Mouse (Mus musculus): Measurements from ENCODE around the gene Fyn. TPM values are rescaled to one million over a fixed set of nuclear protein-coding genes. Genes with fewer than 3 reads are reported as not detected.
A peak's percentile ranks its signal among the peaks of the same experiment; 100 is the strongest.

The Fyn gene
- polyA plus RNA-seq, 1 experiment from 2014 or later = 22.4 TPM

GRCm38 (mm10) chr10:39594716-39595115 is 226.1 kb downstream of the Fyn start:
- ATAC-seq (ENCODE audit: low FRiP score, low TSS enrichment) = no peak
- Histone ChIP-seq H3K27me3 (ENCODE audit: insufficient read depth, low read length) (no peaks in the 10 kb centered on the region), H3K36me3 (ENCODE audit: insufficient read depth, low read length) (peaks cover 5% of the 10 kb centered on the region; the same call in 1 of the 2 replicates), H3K27ac (ENCODE audit: low read length) (no peak overlapping the region), H3K9me3 (ENCODE audit: low read length) (peaks cover 18% of the 10 kb centered on the region), H3K9ac (replicated peaks; ENCODE audit: low read length) (no peak overlapping the region), H3K4me2 (replicated peaks; ENCODE audit: low read depth, low read length) (no peak overlapping the region), H3K4me3 (ENCODE audit: low read length) (no peak overlapping the region), H3K4me1 (ENCODE audit: insufficient read depth, low read length) (peaks cover 18% of the 10 kb centered on the region; the same call in 1 of the 2 replicates)
- WGBS = 86% methylated on average over 1 of the region's 1 CpGs

- Histone ChIP-seq H3K9me3 (ENCODE audit: low read length) (peaks cover 18% of the 10 kb centered on the region), H3K36me3 (ENCODE audit: insufficient read depth, low read length) (peaks cover 5% of the 10 kb centered on the region; the same call in 1 of the 2 replicates), H3K27ac (ENCODE audit: low read length) (peak overlapping the region; percentile 34; the same call in 1 of the 2 replicates), H3K4me2 (replicated peaks; ENCODE audit: low read depth, low read length) (no peak overlapping the region), H3K4me3 (ENCODE audit: low read length) (no peak overlapping the region), H3K27me3 (ENCODE audit: insufficient read depth, low read length) (no peaks in the 10 kb centered on the region), H3K4me1 (ENCODE audit: insufficient read depth, low read length) (peaks cover 12% of the 10 kb centered on the region; the same call in 1 of the 2 replicates), H3K9ac (replicated peaks; ENCODE audit: low read length) (no peak overlapping the region)
- 70% methylated on average over 3 of the region's 3 CpGs for WGBS
- ATAC-seq (ENCODE audit: low FRiP score, low TSS enrichment) = no peak
These were observed 227.2 kb downstream of the Fyn start for GRCm38 (mm10) chr10:39595862-39596261.

DNA sequence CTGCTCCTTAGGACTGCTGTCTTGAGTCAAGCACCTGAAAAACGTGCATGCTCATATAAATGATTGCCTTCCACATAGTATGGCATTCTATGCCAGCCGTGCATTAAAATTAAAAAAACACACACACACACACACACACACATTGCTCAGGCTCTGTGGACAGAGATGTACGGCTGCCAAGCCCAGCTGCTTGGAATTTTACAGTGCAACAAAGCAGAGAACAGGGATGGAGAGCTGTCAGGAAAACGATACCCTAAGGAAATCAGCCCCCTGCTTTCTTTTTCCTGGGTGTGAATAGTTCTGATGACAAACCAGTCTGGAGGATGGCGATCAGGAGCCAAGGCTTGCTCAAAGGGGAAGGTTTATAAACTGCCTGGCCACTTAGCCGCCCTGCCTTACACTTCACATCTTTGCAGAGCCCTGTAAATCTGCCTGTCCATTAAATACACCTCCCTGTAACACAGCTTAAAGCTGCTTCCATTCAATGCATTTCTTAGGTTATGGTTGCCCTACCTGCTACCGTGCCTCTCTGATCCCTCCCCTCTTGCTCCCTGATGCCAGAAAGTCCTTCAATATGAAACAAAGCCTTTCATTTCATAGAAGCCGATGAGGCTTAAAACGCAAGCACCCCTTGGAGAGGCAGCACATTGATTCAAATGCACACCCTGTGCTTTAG is 228.6 kb downstream of the Fyn start:
- Histone ChIP-seq H3K4me1 (ENCODE audit: insufficient read depth, low read length) (peaks cover 12% of the 10 kb centered on the region; the same call in 1 of the 2 replicates), H3K27ac (ENCODE audit: low read length) (no peak overlapping the region), H3K9me3 (ENCODE audit: low read length) (peaks cover 18% of the 10 kb centered on the region), H3K36me3 (ENCODE audit: insufficient read depth, low read length) (peaks cover 5% of the 10 kb centered on the region; the same call in 1 of the 2 replicates), H3K27me3 (ENCODE audit: insufficient read depth, low read length) (no peaks in the 10 kb centered on the region), H3K9ac (replicated peaks; ENCODE audit: low read length) (no peak overlapping the region), H3K4me3 (ENCODE audit: low read length) (no peak overlapping the region), H3K4me2 (replicated peaks; ENCODE audit: low read depth, low read length) (no peak overlapping the region)
- ATAC-seq (ENCODE audit: low FRiP score, low TSS enrichment) = no peak
- 37% methylated on average over 9 of the region's 9 CpGs for WGBS

DNA sequence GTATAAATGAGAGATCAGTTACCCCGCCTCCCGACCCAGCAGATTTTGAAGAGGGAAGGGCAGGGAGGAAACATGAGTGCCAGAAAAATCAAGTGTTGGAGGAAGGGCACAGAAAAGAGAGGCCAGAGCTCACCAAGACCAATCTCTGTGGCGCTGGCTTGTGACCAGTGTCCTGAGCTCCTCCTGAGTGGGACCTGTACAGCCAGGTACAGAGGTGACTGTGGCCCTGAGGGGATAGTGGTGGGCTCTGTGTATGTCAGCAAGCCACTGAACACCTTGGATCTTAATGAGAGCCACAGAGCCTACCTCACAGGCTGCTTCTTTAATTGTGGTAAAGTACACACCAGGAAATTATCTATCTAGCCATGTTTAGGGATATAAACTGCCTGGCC is 229.1 kb downstream of the Fyn start:
- Histone ChIP-seq H3K9me3 (ENCODE audit: low read length) (peaks cover 12% of the 10 kb centered on the region), H3K4me1 (ENCODE audit: insufficient read depth, low read length) (peaks cover 12% of the 10 kb centered on the region; the same call in 1 of the 2 replicates), H3K36me3 (ENCODE audit: insufficient read depth, low read length) (peaks cover 5% of the 10 kb centered on the region; the same call in 1 of the 2 replicates), H3K9ac (replicated peaks; ENCODE audit: low read length) (no peak overlapping the region), H3K4me2 (replicated peaks; ENCODE audit: low read depth, low read length) (no peak overlapping the region), H3K27me3 (ENCODE audit: insufficient read depth, low read length) (no peaks in the 10 kb centered on the region), H3K27ac (ENCODE audit: low read length) (no peak overlapping the region), H3K4me3 (ENCODE audit: low read length) (no peak overlapping the region)
- WGBS = 38% methylated on average over 3 of the region's 3 CpGs
- ATAC-seq (ENCODE audit: low FRiP score, low TSS enrichment) = no peak

GRCm38 (mm10) chr10:39599601-39600000 is 230.9 kb downstream of the Fyn start:
- Histone ChIP-seq H3K4me1 (ENCODE audit: insufficient read depth, low read length) (peaks cover 12% of the 10 kb centered on the region; the same call in 1 of the 2 replicates), H3K9ac (replicated peaks; ENCODE audit: low read length) (no peak overlapping the region), H3K27me3 (ENCODE audit: insufficient read depth, low read length) (no peaks in the 10 kb centered on the region), H3K27ac (ENCODE audit: low read length) (no peak overlapping the region), H3K4me3 (ENCODE audit: low read length) (no peak overlapping the region), H3K4me2 (replicated peaks; ENCODE audit: low read depth, low read length) (no peak overlapping the region), H3K9me3 (ENCODE audit: low read length) (peaks cover 3% of the 10 kb centered on the region; the same call in 1 of the 2 replicates), H3K36me3 (ENCODE audit: insufficient read depth, low read length) (no peaks in the 10 kb centered on the region)
- WGBS = 93% methylated on average over 4 of the region's 4 CpGs
- no peak for ATAC-seq (ENCODE audit: low FRiP score, low TSS enrichment)

GRCm38 (mm10) chr10:39600115-39600514 is 231.5 kb downstream of the Fyn start:
- no peak overlapping the region for H3K4me3 ChIP-seq (ENCODE audit: low read length)
- H3K9ac ChIP-seq (replicated peaks; ENCODE audit: low read length) = no peak overlapping the region
- no peaks in the 10 kb centered on the region for H3K36me3 ChIP-seq (ENCODE audit: insufficient read depth, low read length)
- H3K4me1 ChIP-seq (ENCODE audit: insufficient read depth, low read length) = peaks cover 12% of the 10 kb centered on the region; the same call in 1 of the 2 replicates
- H3K27ac ChIP-seq (ENCODE audit: low read length) = no peak overlapping the region
- 63% methylated on average over 1 of the region's 1 CpGs for WGBS
- no peak for ATAC-seq (ENCODE audit: low FRiP score, low TSS enrichment)
- no peak overlapping the region for H3K4me2 ChIP-seq (replicated peaks; ENCODE audit: low read depth, low read length)
- peaks cover 7% of the 10 kb centered on the region for H3K9me3 ChIP-seq (ENCODE audit: low read length)
- H3K27me3 ChIP-seq (ENCODE audit: insufficient read depth, low read length) = no peaks in the 10 kb centered on the region

GRCm38 (mm10) chr10:39601068-39601467 is 232.4 kb downstream of the Fyn start:
- no peak for ATAC-seq (ENCODE audit: low FRiP score, low TSS enrichment)
- Histone ChIP-seq H3K4me1 (ENCODE audit: insufficient read depth, low read length) (peaks cover 10% of the 10 kb centered on the region; the same call in 1 of the 2 replicates), H3K9me3 (ENCODE audit: low read length) (peaks cover 10% of the 10 kb centered on the region), H3K4me3 (ENCODE audit: low read length) (no peak overlapping the region), H3K36me3 (ENCODE audit: insufficient read depth, low read length) (no peaks in the 10 kb centered on the region), H3K9ac (replicated peaks; ENCODE audit: low read length) (no peak overlapping the region), H3K27ac (ENCODE audit: low read length) (no peak overlapping the region), H3K4me2 (replicated peaks; ENCODE audit: low read depth, low read length) (no peak overlapping the region), H3K27me3 (ENCODE audit: insufficient read depth, low read length) (no peaks in the 10 kb centered on the region)
- 59% methylated on average over 5 of the region's 5 CpGs for WGBS

GRCm38 (mm10) chr10:39606434-39606833 is 237.8 kb downstream of the Fyn start:
- no peak overlapping the region for H3K9ac ChIP-seq (replicated peaks; ENCODE audit: low read length)
- WGBS = 90% methylated on average over 1 of the region's 1 CpGs
- H3K4me2 ChIP-seq (replicated peaks; ENCODE audit: low read depth, low read length) = no peak overlapping the region
- peaks cover 3% of the 10 kb centered on the region; the same call in 1 of the 2 replicates for H3K4me1 ChIP-seq (ENCODE audit: insufficient read depth, low read length)
- H3K9me3 ChIP-seq (ENCODE audit: low read length) = peaks cover 20% of the 10 kb centered on the region
- ATAC-seq (ENCODE audit: low FRiP score, low TSS enrichment) = no peak
- H3K27me3 ChIP-seq (ENCODE audit: insufficient read depth, low read length) = no peaks in the 10 kb centered on the region
- no peak overlapping the region for H3K27ac ChIP-seq (ENCODE audit: low read length)
- peaks cover 7% of the 10 kb centered on the region; the same call in 1 of the 2 replicates for H3K36me3 ChIP-seq (ENCODE audit: insufficient read depth, low read length)
- no peak overlapping the region for H3K4me3 ChIP-seq (ENCODE audit: low read length)

DNA sequence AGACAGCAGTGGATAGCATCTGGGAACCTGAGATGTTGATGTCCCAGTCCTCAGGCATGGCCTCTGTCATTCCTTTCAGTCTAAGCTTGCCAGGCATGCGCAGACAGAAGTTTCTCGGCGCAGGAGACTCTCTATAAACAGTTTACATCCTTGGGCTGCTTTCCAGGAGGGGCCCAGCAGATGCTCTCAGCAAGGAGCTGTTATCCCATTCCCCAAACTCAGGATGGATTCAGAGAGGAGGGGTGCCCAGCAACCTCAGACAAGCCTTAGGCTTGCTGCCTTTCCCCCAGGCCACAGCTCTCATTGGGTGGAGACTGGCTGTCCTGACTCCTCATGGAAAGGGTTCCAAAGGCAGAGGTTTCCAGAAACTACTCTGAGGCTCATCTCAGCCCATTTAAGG is 242.6 kb downstream of the Fyn start:
- 71% methylated on average over 3 of the region's 3 CpGs for WGBS
- peaks cover 9% of the 10 kb centered on the region for H3K9me3 ChIP-seq (ENCODE audit: low read length)
- H3K4me3 ChIP-seq (ENCODE audit: low read length) = no peak overlapping the region
- H3K27ac ChIP-seq (ENCODE audit: low read length) = 0 out of 2 replicates have a peak overlapping the region, but pooled peaks have one; percentile 8
- H3K9ac ChIP-seq (replicated peaks; ENCODE audit: low read length) = no peak overlapping the region
- peaks cover 26% of the 10 kb centered on the region for H3K4me1 ChIP-seq (ENCODE audit: insufficient read depth, low read length)
- H3K36me3 ChIP-seq (ENCODE audit: insufficient read depth, low read length) = peaks cover 7% of the 10 kb centered on the region; the same call in 1 of the 2 replicates
- no peak for ATAC-seq (ENCODE audit: low FRiP score, low TSS enrichment)
- H3K4me2 ChIP-seq (replicated peaks; ENCODE audit: low read depth, low read length) = no peak overlapping the region
- H3K27me3 ChIP-seq (ENCODE audit: insufficient read depth, low read length) = no peaks in the 10 kb centered on the region

- Histone ChIP-seq H3K27me3 (ENCODE audit: insufficient read depth, low read length) (no peaks in the 10 kb centered on the region), H3K4me3 (ENCODE audit: low read length) (no peak overlapping the region), H3K9me3 (ENCODE audit: low read length) (0 out of 2 replicates have a peak, but pooled peaks cover 2% of the 10 kb centered on the region), H3K4me2 (replicated peaks; ENCODE audit: low read depth, low read length) (0 out of 2 replicates have a peak overlapping the region, but pooled peaks have one; percentile 60), H3K4me1 (ENCODE audit: insufficient read depth, low read length) (peaks cover 29% of the 10 kb centered on the region), H3K27ac (ENCODE audit: low read length) (peak overlapping the region; percentile 98), H3K36me3 (ENCODE audit: insufficient read depth, low read length) (no peaks in the 10 kb centered on the region), H3K9ac (replicated peaks; ENCODE audit: low read length) (no peak overlapping the region)
- 36% methylated on average over 2 of the region's 2 CpGs for WGBS
- no peak for ATAC-seq (ENCODE audit: low FRiP score, low TSS enrichment)
These were observed 243.5 kb downstream of the Fyn start for GRCm38 (mm10) chr10:39612131-39612530.
